Mouse (Mus musculus): ENCODE results near the gene Olah.

GRCm38 (mm10) chr2:3445984-3446383, 49.0 kb upstream of the Olah start:
- TF ChIP-seq CTCF (IDR thresholded peaks at IDR 0.05 in 2 of 3, conservative IDR thresholded peaks at IDR 0.05 in 1 of 3; ENCODE audit: control insufficient read depth in 1 of 3, insufficient read depth in 1 of 3, low read depth in 2 of 3, low read length in 3 of 3, poor library complexity in 1 of 3, severe bottlenecking in 1 of 3) (no peak), MAX (IDR thresholded peaks at IDR 0.05; ENCODE audit: low read length) (no peak), MYC (IDR thresholded peaks at IDR 0.05; ENCODE audit: low read depth, low read length) (no peak), ZC3H11A (IDR thresholded peaks at IDR 0.05; ENCODE audit: low read depth, low read length) (no peak), MXI1 (IDR thresholded peaks at IDR 0.05; ENCODE audit: low read depth, low read length) (no peak), GABPA (IDR thresholded peaks at IDR 0.05; ENCODE audit: low read depth, low read length) (no peak), POLR2AphosphoS2 (IDR thresholded peaks at IDR 0.05; ENCODE audit: low read length) (no peak), TAL1 (IDR thresholded peaks at IDR 0.05; ENCODE audit: low read length) (no peak), CHD1 (IDR thresholded peaks at IDR 0.05; ENCODE audit: low read depth, low read length) (no peak), E2F4 (IDR thresholded peaks at IDR 0.05; ENCODE audit: borderline replicate concordance, low read depth, low read length) (no peak), POLR2A (IDR thresholded peaks at IDR 0.05; ENCODE audit: control insufficient read depth in 1 of 2, insufficient read depth in 1 of 2, low read depth in 1 of 2, low read length in 2 of 2, poor library complexity in 1 of 2) (no peak), ELF1 (IDR thresholded peaks at IDR 0.05; ENCODE audit: low read depth, low read length) (no peak)
